Mouse (Mus musculus) C2C12 (cell line): ENCODE results near the gene Fam173a.

Experiments used
- CEBPB ChIP-seq: IDR thresholded peaks from one replicate; pipeline ENCODE4 v1.6.1; 2011; ENCODE audit warnings: low read depth, mild to moderate bottlenecking, control low read depth, moderate library complexity
- CTCF ChIP-seq: IDR thresholded peaks from one replicate; pipeline ENCODE4 v1.5.1; 2011; ENCODE audit not compliant: control insufficient read depth, insufficient read depth, insufficient read length
- FOSL1 ChIP-seq: IDR thresholded peaks from one replicate; pipeline ENCODE4 v1.8.0; 2011; ENCODE audit warnings: mild to moderate bottlenecking, low read length; ENCODE audit not compliant: poor library complexity, insufficient read depth, severe bottlenecking
- MAX ChIP-seq: IDR thresholded peaks from one replicate; pipeline ENCODE4 v1.6.1; 2011; ENCODE audit warnings: mild to moderate bottlenecking, control low read depth
- MYOD1 ChIP-seq: IDR thresholded peaks from one replicate; pipeline ENCODE4 v1.6.1; 2011; ENCODE audit warnings: low read depth; ENCODE audit not compliant: control insufficient read depth, insufficient read length
- MYOG ChIP-seq: IDR thresholded peaks from one replicate; pipeline ENCODE4 v1.6.1; 2011; ENCODE audit not compliant: control insufficient read depth, insufficient read length; ENCODE audit errors: extremely low read depth
- USF1 ChIP-seq: IDR thresholded peaks from one replicate; pipeline ENCODE4 v1.6.1; 2011; ENCODE audit warnings: low read depth, mild to moderate bottlenecking, control low read depth, moderate library complexity

DNA sequence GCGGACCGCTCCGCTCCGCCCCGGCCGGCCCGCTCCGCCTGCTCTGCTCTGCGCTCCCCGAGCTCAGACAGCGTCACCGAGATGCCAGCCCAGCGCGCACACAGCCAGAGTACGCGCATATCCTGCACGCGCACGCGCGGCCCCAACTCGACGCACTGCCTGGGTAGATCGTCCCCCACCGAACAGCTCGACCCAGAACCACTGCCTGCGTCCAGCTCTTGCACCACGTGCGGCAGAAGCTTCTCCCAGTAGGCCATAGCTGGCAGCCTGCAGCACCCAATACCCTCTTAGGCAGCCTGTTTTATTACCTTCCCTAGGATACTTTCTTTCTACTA lies 44.3 kb upstream of the Fam173a start, which contains the start of gene Rhbdl1:
- TF ChIP-seq CTCF = no peak
- no peak for TF ChIP-seq MYOG
- no peak for TF ChIP-seq CEBPB
- no peak for TF ChIP-seq MYOD1
- TF ChIP-seq MAX = no peak
- TF ChIP-seq USF1 = no peak
- no peak for TF ChIP-seq FOSL1
